Mouse (Mus musculus): ENCODE data around the gene Gm614.

The Gm614 gene

DNA sequence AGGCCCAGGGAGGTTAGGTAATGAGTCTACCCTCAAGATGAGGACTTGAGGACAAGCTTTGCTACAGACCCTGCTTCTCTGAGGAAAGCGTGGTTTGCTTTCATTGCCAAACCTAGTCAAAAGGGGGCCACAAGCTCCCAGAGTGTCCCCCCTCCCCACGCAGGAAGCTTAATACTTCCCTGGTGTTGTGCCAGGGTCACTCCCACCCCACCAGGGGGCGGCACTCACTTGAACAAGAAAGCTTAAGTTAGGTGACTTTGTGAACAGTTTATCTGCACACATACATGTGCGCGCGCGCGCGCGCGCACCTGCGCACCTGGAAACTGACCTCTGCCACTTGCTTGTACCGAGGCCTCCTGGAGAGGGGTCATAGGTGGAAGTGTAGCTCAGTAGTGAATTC is 7.2 kb downstream of the Gm614 start:
- DNase-seq (ENCODE audit: low spot score), result no peak

- no peak for DNase-seq (ENCODE audit: low spot score)
Measured at GRCm38 (mm10) chrX:101254740-101255139, 9.1 kb downstream of the Gm614 start.

- peak; percentile 93 for DNase-seq (ENCODE audit: low spot score)
Measured at GRCm38 (mm10) chrX:101253952-101254729, 9.7 kb downstream of the Gm614 start, which contains the start of gene Foxo4. Gene Foxo4, plus strand, starts transcription at chrX:101254528.

DNA sequence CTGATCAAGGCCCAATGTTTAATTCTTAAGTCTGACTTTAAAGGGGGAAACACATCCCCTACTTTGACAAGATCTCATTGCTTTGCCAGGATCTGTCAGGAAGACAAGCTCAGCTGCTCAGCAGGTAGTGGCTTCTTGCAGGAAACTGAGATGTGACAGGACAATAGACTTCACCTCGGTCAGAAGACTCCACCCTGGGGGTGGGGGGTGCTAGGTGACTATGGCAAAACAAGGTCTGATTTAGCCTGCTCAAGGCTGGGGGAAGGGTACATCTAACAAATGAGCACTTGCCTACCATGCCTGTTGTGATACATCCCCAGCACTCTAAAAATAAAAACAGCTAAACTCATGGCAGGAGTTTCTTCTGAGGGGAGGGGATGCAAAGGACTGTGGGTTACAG is 18.8 kb downstream of the Gm614 start:
- DNase-seq (ENCODE audit: low spot score), result no peak

- no peak for DNase-seq (ENCODE audit: low spot score)
Measured at GRCm38 (mm10) chrX:101222796-101223162, 41.0 kb downstream of the Gm614 start.

DNA sequence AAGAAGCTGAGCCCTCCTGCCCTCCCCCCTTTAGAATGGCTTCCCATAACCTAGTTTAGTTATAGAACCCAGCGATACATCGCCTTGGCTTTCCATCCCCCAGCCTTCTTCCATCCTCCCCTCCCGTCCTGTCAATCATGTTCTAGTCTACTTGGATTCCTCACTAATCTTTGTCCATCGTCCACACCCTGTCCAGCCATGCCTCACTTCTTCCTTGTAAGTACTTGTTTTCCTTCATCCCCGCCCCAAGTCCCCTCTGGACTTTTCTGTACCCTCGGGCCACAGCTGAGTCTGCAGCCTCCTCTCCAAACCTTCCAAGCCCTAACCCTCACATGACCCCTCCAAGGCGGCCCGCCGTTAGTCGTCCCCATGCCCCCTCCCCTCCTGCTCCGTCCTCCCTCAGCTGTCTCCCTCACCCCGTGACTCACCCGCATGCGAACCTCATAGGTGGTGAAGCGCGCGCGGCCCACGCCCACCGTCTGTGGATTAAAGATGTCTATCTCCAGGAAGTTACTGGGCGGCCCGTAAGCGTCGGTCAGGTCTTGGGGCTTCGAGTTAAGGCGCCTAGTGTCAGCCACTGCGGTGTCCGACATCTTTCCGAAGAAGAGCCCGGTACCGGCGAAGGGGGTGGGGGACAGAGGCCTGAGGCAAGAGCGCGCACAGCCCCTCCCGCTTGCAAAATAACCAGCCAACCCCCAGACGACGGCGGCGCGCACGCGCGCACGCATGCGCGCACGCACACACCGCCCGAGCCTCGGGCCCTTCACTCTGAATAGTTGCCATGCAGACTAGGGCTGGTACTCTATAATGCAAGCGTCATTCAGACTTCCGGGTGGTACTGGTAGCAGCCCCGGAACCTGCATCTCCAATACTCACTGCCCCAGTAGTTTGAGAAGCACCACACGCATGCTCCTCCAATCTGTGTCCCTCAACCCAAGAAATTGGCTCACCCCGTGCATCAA is 41.7 kb downstream of the Gm614 start, which contains the start of gene Snx12:
Gene Snx12, minus strand, starts transcription at position 730 of the 962 bp plus-strand sequence.
- DNase-seq (ENCODE audit: low spot score), result peak; percentile 88
